Mouse (Mus musculus): ENCODE data around the gene Pacs2. TPM values are rescaled to one million over a fixed set of nuclear protein-coding genes. Genes with fewer than 3 reads are reported as not detected.

Pacs2 gene
- polyA plus RNA-seq, 1 experiment = 54.8 TPM

- H3K4me3 ChIP-seq (replicated peaks; ENCODE audit: extremely low read depth, low read depth, low read length) = no peak overlapping the region
These were observed 18.3 kb downstream of the Pacs2 start for GRCm38 (mm10) chr12:113032296-113033250.

GRCm38 (mm10) chr12:113035093-113035492 is 20.8 kb downstream of the Pacs2 start:
- peaks cover 3% of the 10 kb centered on the region; the same call in 1 of the 2 replicates for H3K4me1 ChIP-seq (ENCODE audit: control insufficient read depth, insufficient read depth, low read length)
- 69% methylated on average over 2 of the region's 2 CpGs for WGBS
- TF ChIP-seq CTCF (IDR thresholded peaks at IDR 0.05; ENCODE audit: insufficient read depth, low read length) (no peak), POLR2A (IDR thresholded peaks at IDR 0.05; ENCODE audit: borderline replicate concordance, extremely low read depth, low read depth, low read length) (no peak)
- no peak overlapping the region for H3K4me3 ChIP-seq (replicated peaks; ENCODE audit: extremely low read depth, low read depth, low read length)
- no peak for DNase-seq

More at GRCm38 (mm10) chr12:113032296-113033250, 18.3 kb downstream of the Pacs2 start:
- H3K4me1 ChIP-seq (ENCODE audit: control insufficient read depth, insufficient read depth, low read length) = peaks cover 3% of the 10 kb centered on the region; the same call in 1 of the 2 replicates
- 71% methylated on average over 11 of the region's 11 CpGs for WGBS
- no peak for DNase-seq
- TF ChIP-seq POLR2A (IDR thresholded peaks at IDR 0.05; ENCODE audit: borderline replicate concordance, extremely low read depth, low read depth, low read length) (no peak), CTCF (IDR thresholded peaks at IDR 0.05; ENCODE audit: insufficient read depth, low read length) (no peak)

GRCm38 (mm10) chr12:113036996-113037395 is 22.7 kb downstream of the Pacs2 start:
- Histone ChIP-seq H3K4me1 (ENCODE audit: control insufficient read depth, insufficient read depth, low read length) (peaks cover 5% of the 10 kb centered on the region; the same call in 1 of the 2 replicates), H3K4me3 (replicated peaks; ENCODE audit: extremely low read depth, low read depth, low read length) (no peak overlapping the region)
- DNase-seq = no peak
- 88% methylated on average over 4 of the region's 4 CpGs for WGBS
- TF ChIP-seq CTCF (IDR thresholded peaks at IDR 0.05; ENCODE audit: insufficient read depth, low read length) = no peak
- TF ChIP-seq POLR2A (IDR thresholded peaks at IDR 0.05; ENCODE audit: borderline replicate concordance, extremely low read depth, low read depth, low read length) = no peak

- TF ChIP-seq POLR2A (IDR thresholded peaks at IDR 0.05; ENCODE audit: borderline replicate concordance, extremely low read depth, low read depth, low read length) (no peak), CTCF (IDR thresholded peaks at IDR 0.05; ENCODE audit: insufficient read depth, low read length) (no peak)
- peaks cover 4% of the 10 kb centered on the region; the same call in 1 of the 2 replicates for H3K4me1 ChIP-seq (ENCODE audit: control insufficient read depth, insufficient read depth, low read length)
These were observed 24.1 kb downstream of the Pacs2 start for GRCm38 (mm10) chr12:113038414-113038813.

GRCm38 (mm10) chr12:113041481-113042439 is 27.5 kb downstream of the Pacs2 start:
- Histone ChIP-seq H3K4me3 (replicated peaks; ENCODE audit: extremely low read depth, low read depth, low read length) (no peak overlapping the region), H3K4me1 (ENCODE audit: control insufficient read depth, insufficient read depth, low read length) (peaks cover 4% of the 10 kb centered on the region; the same call in 1 of the 2 replicates)
- TF ChIP-seq CTCF (IDR thresholded peaks at IDR 0.05; ENCODE audit: insufficient read depth, low read length) = no peak
- TF ChIP-seq POLR2A (IDR thresholded peaks at IDR 0.05; ENCODE audit: borderline replicate concordance, extremely low read depth, low read depth, low read length) = no peak
- no peak for DNase-seq
- 50% methylated on average over 15 of the region's 15 CpGs for WGBS

More at GRCm38 (mm10) chr12:113038414-113038813, 24.1 kb downstream of the Pacs2 start:
- no peak overlapping the region for H3K4me3 ChIP-seq (replicated peaks; ENCODE audit: extremely low read depth, low read depth, low read length)
- no peak for DNase-seq
- 79% methylated on average over 4 of the region's 4 CpGs for WGBS

- no peak for DNase-seq
- Histone ChIP-seq H3K4me3 (replicated peaks; ENCODE audit: extremely low read depth, low read depth, low read length) (no peak overlapping the region), H3K4me1 (ENCODE audit: control insufficient read depth, insufficient read depth, low read length) (peaks cover 4% of the 10 kb centered on the region; the same call in 1 of the 2 replicates)
- WGBS = 54% methylated on average over 2 of the region's 2 CpGs
- TF ChIP-seq CTCF (IDR thresholded peaks at IDR 0.05; ENCODE audit: insufficient read depth, low read length) = no peak
- TF ChIP-seq POLR2A (IDR thresholded peaks at IDR 0.05; ENCODE audit: borderline replicate concordance, extremely low read depth, low read depth, low read length) = no peak
These were observed 28.2 kb downstream of the Pacs2 start for GRCm38 (mm10) chr12:113042543-113042942.

GRCm38 (mm10) chr12:113044916-113045677 is 30.8 kb downstream of the Pacs2 start:
- 59% methylated on average over 3 of the region's 3 CpGs for WGBS
- H3K4me3 ChIP-seq (replicated peaks; ENCODE audit: extremely low read depth, low read depth, low read length) = no peak overlapping the region
- TF ChIP-seq CTCF (IDR thresholded peaks at IDR 0.05; ENCODE audit: insufficient read depth, low read length) = no peak
- no peak for TF ChIP-seq POLR2A (IDR thresholded peaks at IDR 0.05; ENCODE audit: borderline replicate concordance, extremely low read depth, low read depth, low read length)
- peaks cover 4% of the 10 kb centered on the region; the same call in 1 of the 2 replicates for H3K4me1 ChIP-seq (ENCODE audit: control insufficient read depth, insufficient read depth, low read length)
- peak; percentile 34 for DNase-seq

- Histone ChIP-seq H3K4me1 (ENCODE audit: control insufficient read depth, insufficient read depth, low read length) (no peaks in the 10 kb centered on the region), H3K4me3 (replicated peaks; ENCODE audit: extremely low read depth, low read depth, low read length) (no peak overlapping the region)
- WGBS = 60% methylated on average over 15 of the region's 15 CpGs
- TF ChIP-seq CTCF (IDR thresholded peaks at IDR 0.05; ENCODE audit: insufficient read depth, low read length) (no peak), POLR2A (IDR thresholded peaks at IDR 0.05; ENCODE audit: borderline replicate concordance, extremely low read depth, low read depth, low read length) (no peak)
- no peak for DNase-seq
These were observed 32.6 kb downstream of the Pacs2 start for GRCm38 (mm10) chr12:113046861-113047260.
